Mouse (Mus musculus) liver, adult 2 months (tissue): ENCODE data around the gene Ccdc34.

Experiments
- CTCF ChIP-seq: fragments of 200-500 bp; IDR thresholded peaks from 2 replicates; pipeline ENCODE4 v1.5.1; 2011; ENCODE audit warnings: low read depth, low read length, control low read depth
- POLR2A ChIP-seq: fragments of 200-500 bp; IDR thresholded peaks from 2 replicates; pipeline ENCODE4 v1.6.1; 2011; ENCODE audit warnings: low read length, control low read depth; ENCODE audit not compliant: insufficient read depth; ENCODE audit errors: extremely low read depth

- TF ChIP-seq CTCF (no peak), POLR2A (no peak)
Observed at GRCm38 (mm10) chr2:109985560-109985959, 32.1 kb upstream of the Ccdc34 start.
